Mouse (Mus musculus) hindbrain, embryonic 13.5 days (tissue): ENCODE measurements around the gene Rarb. TPM values are rescaled to one million over a fixed set of nuclear protein-coding genes. Genes with fewer than 3 reads are reported as not detected.
A peak's percentile ranks its signal among the peaks of the same experiment; 100 is the strongest.

ENCODE experiments used
- ATAC-seq: fragments of 200-750 bp; cut with Nextera tagmentation; 2 replicates; pipeline ENCODE4 v1.8.0; 2017; ENCODE audit warnings: moderate TSS enrichment; ENCODE audit not compliant: low FRiP score
- H3K27ac ChIP-seq: fragments of 300-500 bp; sonication (generic); 2 replicates; pipeline ENCODE4 v1.5.1; 2015; ENCODE audit warnings: inconsistent platforms, mild to moderate bottlenecking, moderate library complexity
- H3K27me3 ChIP-seq: fragments of 300-500 bp; sonication (generic); 2 replicates; pipeline ENCODE4 v1.6.1; 2015; ENCODE audit warnings: mild to moderate bottlenecking, inconsistent platforms
- H3K36me3 ChIP-seq: fragments of 300-500 bp; sonication (generic); 2 replicates; pipeline ENCODE4 v1.6.1; 2015; ENCODE audit warnings: mild to moderate bottlenecking, inconsistent platforms
- H3K4me1 ChIP-seq: fragments of 300-500 bp; sonication (generic); replicated peaks from 2 replicates; pipeline ENCODE4 v1.6.1; 2015; ENCODE audit warnings: inconsistent platforms
- H3K4me2 ChIP-seq: fragments of 300-500 bp; sonication (generic); 2 replicates; pipeline ENCODE4 v1.6.1; 2015; ENCODE audit warnings: inconsistent platforms, mild to moderate bottlenecking, moderate library complexity
- H3K4me3 ChIP-seq: fragments of 300-500 bp; sonication (generic); 2 replicates; pipeline ENCODE4 v1.5.1; 2015; ENCODE audit warnings: mild to moderate bottlenecking, inconsistent platforms
- H3K9ac ChIP-seq: fragments of 300-500 bp; sonication (generic); 2 replicates; pipeline ENCODE4 v1.6.1; 2015; ENCODE audit warnings: mild to moderate bottlenecking, inconsistent platforms
- H3K9me3 ChIP-seq: fragments of 300-500 bp; sonication (generic); 2 replicates; pipeline ENCODE4 v1.6.1; 2016; ENCODE audit warnings: inconsistent platforms
- WGBS: fragments of 180-500 bp; shearing (Covaris S2); methylation state at CpG from one replicate; pipeline ENCODE4 v1.1.7; 2015; 5-methylcytosine and 5-hydroxymethylcytosine counted together
- polyA plus RNA-seq: library from polyadenylated mRNA; unstranded; fragments of >200 nt; fragmentation: Nextera tagmentation; extraction: Ambion mirVana; gene quantifications from 2 replicates; pipeline ENCODE4 v1.2.1, GENCODE M21; 2015

Rarb gene
- polyA plus RNA-seq, 1 experiment from 2014 or later: 24.2 TPM

DNA sequence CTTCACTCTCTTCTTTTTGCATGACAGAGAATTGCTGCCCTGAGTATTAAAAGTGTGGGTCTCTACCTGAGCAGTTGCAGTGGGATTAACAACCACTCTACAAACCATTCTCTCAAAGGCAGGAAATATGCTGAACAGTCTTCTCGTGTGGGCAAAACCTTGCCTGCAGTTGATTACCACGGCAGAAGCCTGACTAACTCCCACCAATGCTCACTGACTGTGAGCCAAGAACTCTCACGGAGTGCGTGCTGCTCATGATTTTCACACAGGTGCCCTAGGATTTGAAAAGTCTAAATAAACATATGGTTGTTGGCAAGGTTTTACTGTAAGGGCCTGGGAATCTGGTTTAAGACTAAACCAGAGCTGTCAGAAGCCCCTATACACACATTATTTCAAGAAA is 309.1 kb downstream of the Rarb start:
- H3K4me2 ChIP-seq: no peak overlapping the region
- H3K27ac ChIP-seq: no peak overlapping the region
- H3K9me3 ChIP-seq: no peaks in the 10 kb centered on the region
- no peaks in the 10 kb centered on the region for H3K27me3 ChIP-seq
- H3K4me1 ChIP-seq: no peaks in the 10 kb centered on the region
- no peak overlapping the region for H3K4me3 ChIP-seq
- no peak for ATAC-seq
- peaks cover 11% of the 10 kb centered on the region for H3K36me3 ChIP-seq
- no peak overlapping the region for H3K9ac ChIP-seq
- 78% methylated on average over 4 of the region's 4 CpGs for WGBS

DNA sequence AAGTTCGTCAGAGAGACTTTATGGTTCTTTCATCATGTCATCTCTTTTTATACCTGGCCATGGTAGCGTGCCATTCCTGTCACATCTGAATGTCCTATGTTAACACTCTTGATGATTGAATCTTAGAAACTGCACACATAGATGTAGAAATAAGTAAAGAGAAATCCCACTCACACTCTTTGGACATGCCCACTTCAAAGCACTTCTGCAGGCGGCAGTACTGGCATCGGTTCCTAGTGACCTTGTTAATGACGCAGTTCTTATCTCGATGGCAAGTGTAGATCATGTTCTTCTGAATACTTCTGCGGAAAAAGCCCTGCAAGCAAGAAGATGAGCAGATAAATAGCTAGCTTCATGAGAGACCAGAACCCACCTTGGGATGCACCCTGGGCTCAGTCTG is 310.2 kb downstream of the Rarb start:
- H3K9me3 ChIP-seq: no peaks in the 10 kb centered on the region
- 94% methylated on average over 7 of the region's 7 CpGs for WGBS
- H3K27me3 ChIP-seq: no peaks in the 10 kb centered on the region
- ATAC-seq: no peak
- H3K4me3 ChIP-seq: no peak overlapping the region
- H3K27ac ChIP-seq: no peak overlapping the region
- H3K36me3 ChIP-seq: peaks cover 11% of the 10 kb centered on the region
- no peak overlapping the region for H3K9ac ChIP-seq
- no peaks in the 10 kb centered on the region for H3K4me1 ChIP-seq
- no peak overlapping the region for H3K4me2 ChIP-seq

GRCm38 (mm10) chr14:16497226-16497661 is 321.7 kb downstream of the Rarb start:
- ATAC-seq: no peak
- H3K27ac ChIP-seq: no peak overlapping the region

GRCm38 (mm10) chr14:16483656-16484380 is 335.1 kb downstream of the Rarb start:
- Histone ChIP-seq H3K4me1 (peaks cover 8% of the 10 kb centered on the region), H3K27me3 (no peaks in the 10 kb centered on the region), H3K9ac (no peak overlapping the region), H3K4me2 (no peak overlapping the region), H3K9me3 (no peaks in the 10 kb centered on the region), H3K27ac (no peak overlapping the region), H3K36me3 (no peaks in the 10 kb centered on the region), H3K4me3 (no peak overlapping the region)
- WGBS: 58% methylated on average over 8 of the region's 8 CpGs
- peak; percentile 58; the same call in 1 of the 2 replicates for ATAC-seq

More at GRCm38 (mm10) chr14:16497226-16497661, 321.7 kb downstream of the Rarb start:
- Histone ChIP-seq H3K27me3 (no peaks in the 10 kb centered on the region), H3K4me1 (0 out of 2 replicates have a peak, but pooled peaks cover 3% of the 10 kb centered on the region), H3K4me3 (no peak overlapping the region), H3K36me3 (no peaks in the 10 kb centered on the region), H3K9me3 (no peaks in the 10 kb centered on the region), H3K4me2 (no peak overlapping the region), H3K9ac (no peak overlapping the region)
- WGBS: 57% methylated on average over 2 of the region's 2 CpGs

GRCm38 (mm10) chr14:16480621-16481020 is 338.3 kb downstream of the Rarb start:
- no peak overlapping the region for H3K4me2 ChIP-seq
- H3K27ac ChIP-seq: no peak overlapping the region
- H3K27me3 ChIP-seq: no peaks in the 10 kb centered on the region
- H3K9ac ChIP-seq: no peak overlapping the region
- ATAC-seq: no peak
- peaks cover 8% of the 10 kb centered on the region for H3K4me1 ChIP-seq
- H3K4me3 ChIP-seq: no peak overlapping the region
- no peaks in the 10 kb centered on the region for H3K9me3 ChIP-seq
- 59% methylated on average over 6 of the region's 6 CpGs for WGBS
- no peaks in the 10 kb centered on the region for H3K36me3 ChIP-seq

DNA sequence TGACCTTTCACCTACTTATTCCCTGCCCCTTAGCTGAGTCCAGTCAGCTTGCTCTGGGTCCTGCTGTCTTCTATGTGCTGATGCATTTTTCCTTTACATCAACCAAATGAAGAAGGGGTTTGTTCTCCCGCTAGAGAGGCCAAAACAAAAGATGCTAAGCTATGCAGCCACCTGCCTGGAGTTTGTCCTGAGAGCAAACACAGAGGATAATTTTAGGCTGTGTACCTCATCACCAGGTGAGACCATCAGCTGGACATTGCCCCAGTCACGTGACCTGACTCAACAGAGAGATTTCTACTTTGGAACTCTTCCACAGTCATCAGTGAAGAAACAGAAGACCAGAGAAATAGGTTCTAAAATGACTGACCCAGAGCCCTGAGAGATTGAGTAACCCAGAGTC is 339.4 kb downstream of the Rarb start:
- H3K27ac ChIP-seq: no peak overlapping the region
- peaks cover 8% of the 10 kb centered on the region for H3K4me1 ChIP-seq
- ATAC-seq: no peak
- H3K27me3 ChIP-seq: no peaks in the 10 kb centered on the region
- H3K9ac ChIP-seq: no peak overlapping the region
- no peaks in the 10 kb centered on the region for H3K36me3 ChIP-seq
- H3K4me2 ChIP-seq: no peak overlapping the region
- WGBS: 68% methylated on average over 2 of the region's 2 CpGs
- H3K4me3 ChIP-seq: no peak overlapping the region
- H3K9me3 ChIP-seq: no peaks in the 10 kb centered on the region

GRCm38 (mm10) chr14:16478606-16479323 is 340.2 kb downstream of the Rarb start:
- no peak for ATAC-seq
- Histone ChIP-seq H3K9me3 (no peaks in the 10 kb centered on the region), H3K4me3 (no peak overlapping the region), H3K4me2 (no peak overlapping the region), H3K9ac (no peak overlapping the region), H3K36me3 (no peaks in the 10 kb centered on the region), H3K27me3 (no peaks in the 10 kb centered on the region), H3K27ac (no peak overlapping the region), H3K4me1 (peaks cover 8% of the 10 kb centered on the region; the same call in 1 of the 2 replicates)
- 93% methylated on average over 1 of the region's 1 CpGs for WGBS

- H3K27ac ChIP-seq: no peak overlapping the region
- H3K36me3 ChIP-seq: no peaks in the 10 kb centered on the region
- H3K4me2 ChIP-seq: no peak overlapping the region
- H3K9ac ChIP-seq: no peak overlapping the region
- H3K27me3 ChIP-seq: no peaks in the 10 kb centered on the region
- H3K4me3 ChIP-seq: no peak overlapping the region
- WGBS: 40% methylated on average over 4 of the region's 4 CpGs
- peak; percentile 70 for ATAC-seq
- H3K4me1 ChIP-seq: peaks cover 6% of the 10 kb centered on the region; the same call in 1 of the 2 replicates
- H3K9me3 ChIP-seq: no peaks in the 10 kb centered on the region
Measured at GRCm38 (mm10) chr14:16448269-16448987, 370.5 kb downstream of the Rarb start.

- no peak overlapping the region for H3K4me2 ChIP-seq
- H3K9me3 ChIP-seq: no peaks in the 10 kb centered on the region
- no peaks in the 10 kb centered on the region for H3K36me3 ChIP-seq
- no peak overlapping the region for H3K27ac ChIP-seq
- H3K9ac ChIP-seq: no peak overlapping the region
- no peaks in the 10 kb centered on the region for H3K27me3 ChIP-seq
- H3K4me3 ChIP-seq: no peak overlapping the region
- peak; percentile 72; the same call in 1 of the 2 replicates for ATAC-seq
- peaks cover 6% of the 10 kb centered on the region; the same call in 1 of the 2 replicates for H3K4me1 ChIP-seq
- WGBS: 41% methylated on average over 3 of the region's 3 CpGs
Measured at GRCm38 (mm10) chr14:16447587-16447986, 371.4 kb downstream of the Rarb start.

DNA sequence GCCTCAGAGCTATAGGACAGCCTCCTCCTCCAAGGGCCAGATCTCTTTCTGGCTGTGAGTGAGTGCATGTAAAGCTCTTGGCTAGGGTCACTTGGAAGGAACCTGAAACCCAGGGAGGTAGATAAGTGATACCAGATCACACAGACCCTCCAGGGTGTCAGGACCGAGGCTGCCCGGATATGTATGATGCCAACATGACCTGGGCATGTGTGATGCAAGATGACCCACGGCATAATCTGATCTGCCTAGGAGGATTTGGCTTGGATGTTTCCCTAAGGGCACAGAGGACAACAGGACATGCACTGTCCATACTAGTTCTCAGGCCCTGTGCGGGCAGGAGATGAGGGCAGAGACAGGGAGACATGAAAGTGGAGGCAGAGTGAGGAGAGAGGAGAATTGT is 374.1 kb downstream of the Rarb start:
- 83% methylated on average over 4 of the region's 4 CpGs for WGBS
- no peak for ATAC-seq
- Histone ChIP-seq H3K4me1 (peaks cover 9% of the 10 kb centered on the region), H3K4me2 (no peak overlapping the region), H3K4me3 (no peak overlapping the region), H3K36me3 (no peaks in the 10 kb centered on the region), H3K9ac (no peak overlapping the region), H3K27ac (no peak overlapping the region), H3K27me3 (no peaks in the 10 kb centered on the region), H3K9me3 (no peaks in the 10 kb centered on the region)

GRCm38 (mm10) chr14:16439385-16440126 is 379.4 kb downstream of the Rarb start:
- no peak overlapping the region for H3K4me2 ChIP-seq
- WGBS: 60% methylated on average over 6 of the region's 6 CpGs
- H3K27ac ChIP-seq: peak overlapping the region; percentile 41
- no peak overlapping the region for H3K9ac ChIP-seq
- no peak overlapping the region for H3K4me3 ChIP-seq
- H3K27me3 ChIP-seq: no peaks in the 10 kb centered on the region
- no peaks in the 10 kb centered on the region for H3K9me3 ChIP-seq
- 0 out of 2 replicates have a peak, but pooled peaks have one; percentile 19 for ATAC-seq
- H3K36me3 ChIP-seq: peaks cover 18% of the 10 kb centered on the region
- H3K4me1 ChIP-seq: peaks cover 16% of the 10 kb centered on the region

DNA sequence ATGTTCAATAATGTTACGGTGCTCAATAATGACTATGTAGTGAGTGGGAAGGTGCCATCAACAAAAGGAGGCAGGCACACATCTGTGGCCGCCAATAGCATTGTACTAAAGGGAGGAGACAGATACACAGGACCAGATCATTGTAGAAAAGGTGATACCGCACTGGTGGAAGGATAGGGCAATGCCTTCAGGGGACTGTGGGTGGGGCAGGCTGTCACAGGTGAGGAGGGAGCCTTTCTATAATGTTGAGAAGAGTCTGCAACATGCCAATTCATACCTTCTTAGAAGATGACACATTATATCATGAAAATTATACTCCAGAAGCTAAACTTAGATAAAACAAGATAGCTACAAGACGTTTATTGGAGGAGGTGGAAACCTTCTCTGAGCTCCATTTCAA is 381.6 kb downstream of the Rarb start:
- peaks cover 25% of the 10 kb centered on the region for H3K36me3 ChIP-seq
- H3K4me1 ChIP-seq: peaks cover 10% of the 10 kb centered on the region
- H3K27me3 ChIP-seq: no peaks in the 10 kb centered on the region
- 89% methylated on average over 4 of the region's 4 CpGs for WGBS
- no peak for ATAC-seq
- H3K4me3 ChIP-seq: no peak overlapping the region
- H3K4me2 ChIP-seq: no peak overlapping the region
- H3K9me3 ChIP-seq: no peaks in the 10 kb centered on the region
- no peak overlapping the region for H3K9ac ChIP-seq
- no peak overlapping the region for H3K27ac ChIP-seq
